Mouse (Mus musculus): ENCODE measurements around the gene Notum. TPM values are rescaled to one million over a fixed set of nuclear protein-coding genes. Genes with fewer than 3 reads are reported as not detected.
"Not testable (repeated sequence)": the region's sequence is repeated elsewhere in the genome, so short reads cannot be mapped to it uniquely, and the experiment has no call there.

The Notum gene
- polyA plus RNA-seq, 1 experiment = 8.6 TPM

- DNase-seq (ENCODE audit: extremely low spot score in 1 of 2, low spot score in 1 of 2) = no peak
Observed at GRCm38 (mm10) chr11:120676951-120677350, 16.0 kb upstream of the Notum start.

- DNase-seq (ENCODE audit: extremely low spot score in 1 of 2, low spot score in 1 of 2) = not testable (repeated sequence)
Observed at GRCm38 (mm10) chr11:120675875-120676274, 14.9 kb upstream of the Notum start.

DNA sequence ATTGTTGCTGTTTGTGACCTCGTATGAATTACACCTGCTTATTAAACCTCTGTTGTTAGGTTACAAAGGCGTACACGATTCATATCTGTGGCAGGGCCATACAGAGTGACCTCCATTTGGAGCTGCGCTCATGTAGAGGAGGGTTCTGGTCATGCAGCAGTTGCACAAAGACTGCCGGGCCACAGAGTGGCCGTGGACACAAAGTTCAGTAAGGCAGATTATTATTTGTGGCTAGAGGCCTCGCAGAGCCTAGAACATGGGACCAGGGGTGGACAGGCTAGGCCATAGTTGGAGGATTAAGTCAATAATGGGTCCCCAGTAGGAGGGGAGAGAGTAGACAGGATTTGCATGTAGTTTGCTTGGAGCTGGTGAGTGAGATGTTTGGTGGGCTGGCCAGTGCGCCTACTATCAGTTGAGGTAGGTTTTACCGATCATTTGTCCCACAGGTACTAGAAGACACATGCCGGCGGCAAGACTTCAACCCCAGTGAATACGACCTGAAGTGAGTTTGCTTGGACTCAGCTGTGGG is 12.7 kb upstream of the Notum start:
- no peak for DNase-seq (ENCODE audit: extremely low spot score in 1 of 2, low spot score in 1 of 2)

DNA sequence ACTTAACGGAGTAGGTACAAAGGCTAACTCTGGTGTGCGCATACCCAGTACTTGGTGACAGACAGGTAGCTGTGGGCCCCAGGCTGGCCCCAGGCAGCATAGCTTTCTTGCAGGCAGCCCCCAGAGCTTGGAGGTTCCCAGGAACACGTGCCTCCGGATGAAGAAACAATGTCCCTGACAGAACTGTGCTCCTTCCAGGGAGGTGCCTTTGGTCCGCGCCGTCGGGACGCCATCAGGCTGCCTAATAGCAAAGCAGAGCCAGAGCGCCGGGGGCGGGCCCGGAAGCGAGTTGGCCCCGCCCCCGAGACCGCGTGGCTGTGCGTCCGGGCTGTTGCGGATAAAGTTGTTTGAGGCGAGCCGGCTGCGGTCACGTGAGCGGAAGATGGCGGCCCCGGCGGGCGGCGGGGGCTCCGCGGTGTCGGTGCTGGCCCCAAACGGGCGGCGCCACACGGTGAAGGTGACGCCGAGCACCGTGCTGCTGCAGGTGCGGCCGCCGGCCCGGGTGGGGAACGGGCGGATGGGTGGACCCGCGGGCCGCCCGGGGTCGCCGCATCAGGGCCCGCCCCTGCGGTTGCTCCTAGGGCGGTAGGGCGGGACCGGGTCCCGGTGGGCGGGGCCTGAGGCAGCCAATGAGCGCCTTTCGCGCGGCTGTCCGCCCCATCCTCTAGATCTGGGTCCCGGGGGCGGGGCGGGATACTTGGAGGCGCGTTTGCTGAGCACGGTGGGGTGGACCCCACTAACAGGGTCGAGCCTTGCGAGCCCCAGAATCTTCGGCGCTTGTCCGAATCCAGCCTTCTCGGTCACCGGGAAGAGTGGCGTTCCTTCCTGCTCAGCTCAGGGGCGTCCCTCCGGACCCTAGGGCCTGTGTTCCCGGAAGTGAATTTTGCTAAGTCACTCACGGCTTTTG is 12.0 kb upstream of the Notum start, which contains the start of gene Aspscr1:
Gene Aspscr1, plus strand, starts transcription at position 287 of the 907 bp plus-strand sequence.
- peak; percentile 83 to 92 for DNase-seq (ENCODE audit: extremely low spot score in 1 of 2, low spot score in 1 of 2)

GRCm38 (mm10) chr11:120666617-120667016 is 5.6 kb upstream of the Notum start:
- no peak for DNase-seq (ENCODE audit: extremely low spot score in 1 of 2, low spot score in 1 of 2)

DNA sequence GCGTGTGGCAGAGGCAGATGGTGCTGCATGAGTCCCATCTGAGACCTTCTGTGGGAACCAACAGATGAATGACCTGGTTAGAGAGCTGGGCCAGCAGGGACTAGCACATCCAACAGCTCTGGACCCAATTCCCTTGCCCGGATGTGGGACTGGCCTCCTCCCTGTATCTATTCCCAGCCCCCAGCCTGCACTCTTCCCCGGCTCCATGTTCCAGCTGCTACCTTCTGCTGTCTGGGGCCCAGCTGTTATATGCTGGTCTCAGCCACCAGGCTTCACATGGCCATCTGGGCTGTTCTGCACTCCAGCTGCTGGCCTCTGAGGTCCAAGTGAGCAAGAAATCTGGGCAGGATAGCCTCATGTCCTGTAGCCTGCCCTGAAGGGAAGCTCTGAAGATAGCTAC is 4.4 kb upstream of the Notum start:
- no peak for DNase-seq (ENCODE audit: extremely low spot score in 1 of 2, low spot score in 1 of 2)

DNA sequence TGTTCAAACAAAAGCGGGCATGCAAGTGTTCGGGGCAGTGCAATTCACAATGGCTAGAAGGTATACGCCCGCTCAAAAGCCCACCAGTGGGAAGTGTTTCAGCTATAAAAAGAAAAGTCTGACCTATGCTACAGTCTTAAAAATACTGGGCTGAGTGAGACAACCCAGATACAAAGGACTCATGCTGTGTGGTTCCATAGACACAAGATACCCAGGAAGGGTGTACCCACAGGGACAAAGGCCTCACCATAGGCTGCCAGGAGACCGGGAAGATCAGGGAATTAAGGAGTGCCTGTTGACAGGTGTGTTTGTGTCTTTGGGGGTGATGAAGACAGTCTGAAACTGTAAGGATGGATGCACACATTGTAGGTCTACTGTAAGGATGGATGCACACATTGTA is 2.7 kb upstream of the Notum start:
- no peak for DNase-seq (ENCODE audit: extremely low spot score in 1 of 2, low spot score in 1 of 2)

- DNase-seq (ENCODE audit: extremely low spot score in 1 of 2, low spot score in 1 of 2) = no peak
Observed at GRCm38 (mm10) chr11:120662759-120663158, 1.8 kb upstream of the Notum start.

- no peak for DNase-seq (ENCODE audit: extremely low spot score in 1 of 2, low spot score in 1 of 2)
Observed at GRCm38 (mm10) chr11:120660301-120661075, 487 bp downstream of the Notum start.

DNA sequence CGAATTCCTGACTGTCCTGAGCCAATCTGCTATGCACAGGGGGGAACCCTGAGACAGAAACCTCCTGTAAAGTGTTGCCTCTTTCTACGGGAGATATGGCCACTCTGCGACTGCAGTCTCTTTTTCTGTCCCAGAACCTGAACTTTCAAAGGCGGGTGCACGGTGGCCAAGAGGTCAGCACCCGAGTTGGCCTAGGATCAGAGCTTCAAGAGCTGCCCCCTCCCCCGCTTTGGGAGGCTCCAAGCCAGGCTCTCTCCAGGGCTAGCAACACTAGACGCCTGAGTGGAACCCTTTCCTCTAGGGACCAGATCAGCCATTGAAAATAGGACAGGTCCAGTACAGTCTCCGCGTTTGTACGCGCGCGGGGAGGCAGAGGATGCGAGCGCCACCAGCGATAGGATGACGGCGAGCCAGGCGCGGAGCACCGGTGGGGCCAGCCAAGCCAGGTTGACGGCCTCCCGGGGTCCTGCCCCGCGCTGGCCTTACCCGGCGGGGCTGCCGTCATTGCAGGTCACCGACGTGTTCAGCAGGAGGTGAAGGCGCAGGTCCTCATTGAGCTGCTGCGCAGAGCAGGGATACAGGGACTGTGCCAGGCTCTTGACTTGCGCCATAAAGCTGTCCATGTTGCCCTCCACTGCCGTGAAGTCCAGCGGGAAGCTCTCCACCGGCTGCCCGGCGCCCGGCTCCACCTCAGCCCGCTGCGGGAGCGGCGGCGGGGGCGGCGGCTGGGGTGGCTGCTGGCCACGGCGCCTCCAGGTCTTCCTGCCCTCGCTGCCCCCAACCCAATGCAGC is 1.3 kb downstream of the Notum start:
- DNase-seq (ENCODE audit: extremely low spot score in 1 of 2, low spot score in 1 of 2) = no peak

DNA sequence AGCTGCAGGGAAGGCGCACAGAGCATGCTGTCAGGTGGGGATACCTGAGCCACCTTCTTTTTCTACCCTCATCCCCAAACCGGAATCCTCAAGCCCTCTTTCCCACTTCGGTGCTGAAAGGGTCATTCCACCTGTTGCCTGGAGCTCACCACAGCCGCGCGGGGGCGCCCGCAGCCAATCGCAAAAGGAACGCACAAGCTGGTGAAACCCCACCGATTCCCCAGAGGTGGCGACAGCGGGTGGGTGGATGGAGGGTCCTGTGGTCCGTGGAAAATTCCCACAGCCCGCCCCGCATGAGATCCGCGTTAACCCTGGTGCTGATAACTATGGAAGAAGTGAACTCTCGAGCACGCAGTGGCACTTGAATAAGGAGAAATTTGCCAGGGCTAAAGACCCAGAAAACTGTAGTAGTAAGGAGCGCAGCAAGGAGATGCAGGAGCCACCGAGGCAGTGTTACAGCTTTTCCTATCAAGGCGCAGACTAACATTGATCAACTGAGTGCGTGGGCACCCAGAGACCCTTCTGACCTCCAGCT is 2.0 kb downstream of the Notum start:
- peak; percentile 33 to 79 for DNase-seq (ENCODE audit: extremely low spot score in 1 of 2, low spot score in 1 of 2)

- no peak for DNase-seq (ENCODE audit: extremely low spot score in 1 of 2, low spot score in 1 of 2)
Observed at GRCm38 (mm10) chr11:120657301-120657700, 3.7 kb downstream of the Notum start.

- no peak for DNase-seq (ENCODE audit: extremely low spot score in 1 of 2, low spot score in 1 of 2)
Observed at GRCm38 (mm10) chr11:120654741-120655140, 6.2 kb downstream of the Notum start.

- DNase-seq (ENCODE audit: extremely low spot score in 1 of 2, low spot score in 1 of 2) = no peak
Observed at GRCm38 (mm10) chr11:120651872-120652271, 9.1 kb downstream of the Notum start.

- peak in 1 of 2 experiments; percentile 57 for DNase-seq (ENCODE audit: extremely low spot score in 1 of 2, low spot score in 1 of 2)
Observed at GRCm38 (mm10) chr11:120648001-120648476, 12.9 kb downstream of the Notum start, which contains the start of gene Myadml2. TSS of gene Myadml2 (minus strand) at chr11:120648158.

GRCm38 (mm10) chr11:120647047-120647830 is 13.7 kb downstream of the Notum start:
- DNase-seq (ENCODE audit: extremely low spot score in 1 of 2, low spot score in 1 of 2) = no peak

DNA sequence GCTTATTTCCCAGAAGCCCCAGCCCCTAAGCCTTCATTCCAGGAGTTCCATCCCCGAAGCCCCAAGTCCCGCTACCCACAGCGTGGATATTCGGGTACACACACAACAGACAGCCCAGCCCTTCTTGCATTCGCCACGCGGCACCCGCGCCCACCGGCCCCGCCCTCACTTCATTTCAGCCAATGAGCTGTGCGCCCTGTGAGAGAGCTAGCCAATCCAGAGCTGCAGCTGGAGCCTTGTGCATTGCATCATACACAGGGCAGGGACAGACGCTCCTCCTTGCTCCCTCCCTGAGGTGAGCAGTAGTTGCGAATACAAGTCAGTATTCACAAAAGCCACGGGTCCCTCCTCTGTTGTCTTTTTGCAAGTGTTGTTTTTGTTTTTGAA is 17.4 kb downstream of the Notum start, which contains the start of gene Pycr1:
Gene Pycr1, minus strand, starts transcription at position 169 of the 387 bp plus-strand sequence.
- DNase-seq (ENCODE audit: extremely low spot score in 1 of 2, low spot score in 1 of 2) = peak; percentile 89 to 96

DNA sequence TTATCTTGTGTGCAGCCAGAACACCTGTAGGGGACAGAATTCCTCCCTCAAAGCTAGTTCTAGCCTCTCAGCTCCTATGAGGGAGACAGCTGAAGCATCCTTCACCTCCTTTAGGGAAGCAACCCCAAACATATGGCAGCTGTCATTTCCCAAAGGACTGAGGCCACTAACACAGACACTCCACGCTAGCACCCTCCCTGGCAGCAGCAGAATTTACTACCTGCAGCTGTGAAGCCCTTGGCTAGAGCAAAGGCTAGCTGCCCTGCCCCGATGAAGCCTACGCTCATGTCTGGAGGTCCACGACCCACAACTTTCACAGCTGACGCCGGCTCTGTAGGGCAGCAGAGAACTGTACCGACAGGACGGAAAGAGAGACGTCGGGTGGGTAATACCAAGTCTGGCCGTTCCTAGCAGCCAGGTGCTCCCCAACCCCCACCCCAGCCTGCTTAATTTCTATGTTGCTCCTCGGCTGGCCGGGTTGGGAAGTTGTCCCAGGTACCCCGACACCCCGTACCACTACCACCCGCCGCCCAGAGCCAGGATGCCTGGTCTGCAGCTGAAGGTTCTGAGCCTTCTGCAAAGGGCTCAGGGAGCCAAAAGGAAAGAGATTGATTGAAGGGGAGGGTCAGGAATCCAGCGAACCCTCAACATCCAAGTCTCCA is 17.9 kb downstream of the Notum start:
- DNase-seq (ENCODE audit: extremely low spot score in 1 of 2, low spot score in 1 of 2) = no peak

DNA sequence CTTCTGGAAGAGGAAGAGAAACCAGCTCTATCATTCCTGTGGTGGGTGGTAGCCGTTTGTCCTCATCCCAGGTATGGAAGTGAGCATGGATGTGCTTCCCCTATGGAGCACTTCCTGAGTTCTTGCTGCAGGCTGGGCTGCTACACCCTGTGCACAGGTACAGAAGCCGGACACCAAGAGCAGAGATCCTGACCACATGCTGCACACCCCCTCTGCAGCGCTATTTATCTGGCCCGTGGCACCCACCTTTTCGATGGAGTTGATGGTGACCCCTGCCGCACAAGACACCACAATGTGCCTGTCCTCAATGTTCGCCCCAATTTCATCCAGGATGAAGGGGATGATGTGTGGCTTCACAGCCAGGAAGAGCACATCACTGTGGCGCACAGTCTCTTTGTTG is 19.1 kb downstream of the Notum start:
- DNase-seq (ENCODE audit: extremely low spot score in 1 of 2, low spot score in 1 of 2) = no peak

All from frontal cortex, adult 2 months (tissue).